Mouse (Mus musculus): ENCODE measurements around the gene Trim62. TPM values are rescaled to one million over a fixed set of nuclear protein-coding genes. Genes with fewer than 3 reads are reported as not detected.
A peak's percentile ranks its signal among the peaks of the same experiment; 100 is the strongest.

The Trim62 gene
- polyA plus RNA-seq, 1 experiment: 2.8 TPM

DNA sequence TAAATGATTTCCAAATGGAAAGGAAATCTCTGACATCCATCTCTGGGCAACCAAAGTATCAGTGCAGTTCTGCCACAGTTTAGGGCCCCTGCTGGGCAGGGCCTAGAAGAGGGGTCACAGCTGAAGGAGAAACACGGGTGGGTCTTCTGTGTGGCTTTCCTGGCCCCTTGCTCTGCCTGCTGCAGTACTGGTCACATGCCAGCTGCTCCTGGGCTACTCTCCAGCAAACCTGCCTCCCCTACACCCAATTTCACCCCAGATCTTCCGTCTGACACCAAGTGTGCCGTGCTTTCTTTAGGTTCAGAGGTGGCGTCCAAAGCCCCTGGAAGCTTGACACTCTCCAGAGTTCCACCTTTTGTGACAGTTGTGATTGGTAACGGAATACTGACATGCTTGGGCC is 52.2 kb downstream of the Trim62 start:
- Histone ChIP-seq H3K4me3 (ENCODE audit: low read depth, low read length) (no peak overlapping the region), H3K27ac (ENCODE audit: insufficient read depth, low read length) (no peak overlapping the region), H3K36me3 (ENCODE audit: control insufficient read depth, insufficient read depth, low read length, poor library complexity, severe bottlenecking) (no peaks in the 10 kb centered on the region), H3K9ac (ENCODE audit: low read depth, poor library complexity, severe bottlenecking) (no peak overlapping the region), H3K27me3 (ENCODE audit: control insufficient read depth, insufficient read depth, low read length, poor library complexity, severe bottlenecking) (no peaks in the 10 kb centered on the region), H3K9me3 (replicated peaks; ENCODE audit: control insufficient read depth, insufficient read depth, low read length, poor library complexity, severe bottlenecking) (no peaks in the 10 kb centered on the region), H3K4me1 (ENCODE audit: control insufficient read depth, insufficient read depth, low read length) (peaks cover 3% of the 10 kb centered on the region)
- no peak for TF ChIP-seq EP300 (IDR thresholded peaks at IDR 0.05; ENCODE audit: insufficient read depth, low read depth, low read length)
- no peak for TF ChIP-seq POLR2A (IDR thresholded peaks at IDR 0.05; ENCODE audit: insufficient read depth, low read length)

- peaks cover under 1% of the 10 kb centered on the region for H3K4me1 ChIP-seq (ENCODE audit: control insufficient read depth, insufficient read depth, low read length)
- no peak for TF ChIP-seq POLR2A (IDR thresholded peaks at IDR 0.05; ENCODE audit: insufficient read depth, low read length)
- peak; percentile 71 for TF ChIP-seq CTCF (IDR thresholded peaks at IDR 0.05; ENCODE audit: low read depth, low read length)
- no peaks in the 10 kb centered on the region for H3K9me3 ChIP-seq (replicated peaks; ENCODE audit: control insufficient read depth, insufficient read depth, low read length, poor library complexity, severe bottlenecking)
- H3K27ac ChIP-seq (ENCODE audit: insufficient read depth, low read length): no peak overlapping the region
- no peak overlapping the region for H3K9ac ChIP-seq (ENCODE audit: low read depth, poor library complexity, severe bottlenecking)
- no peak overlapping the region for H3K4me3 ChIP-seq (ENCODE audit: low read depth, low read length)
- no peaks in the 10 kb centered on the region for H3K27me3 ChIP-seq (ENCODE audit: control insufficient read depth, insufficient read depth, low read length, poor library complexity, severe bottlenecking)
- H3K36me3 ChIP-seq (ENCODE audit: control insufficient read depth, insufficient read depth, low read length, poor library complexity, severe bottlenecking): no peaks in the 10 kb centered on the region
Observed at GRCm38 (mm10) chr4:128942346-128942745, 59.0 kb downstream of the Trim62 start.

DNA sequence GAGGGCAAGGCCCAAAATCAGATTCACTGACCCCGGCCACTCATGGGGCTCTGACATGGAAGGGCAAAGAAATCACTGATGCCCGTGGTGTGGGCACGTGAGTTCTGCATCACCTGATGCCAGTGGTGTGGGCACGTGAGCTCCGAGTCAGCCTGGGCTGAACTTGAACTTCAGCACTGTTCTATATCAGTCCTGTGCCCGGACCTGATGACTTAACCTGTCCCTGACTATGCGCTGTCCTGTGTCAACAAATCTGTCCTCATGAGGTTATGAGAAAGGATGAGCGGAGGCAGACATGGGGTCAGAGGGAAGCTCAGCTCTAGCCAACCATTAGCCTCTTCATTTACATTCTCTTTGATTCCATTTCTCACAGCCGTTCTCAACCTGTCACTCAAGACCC is 63.4 kb downstream of the Trim62 start:
- Histone ChIP-seq H3K9me3 (replicated peaks; ENCODE audit: control insufficient read depth, insufficient read depth, low read length, poor library complexity, severe bottlenecking) (no peaks in the 10 kb centered on the region), H3K27me3 (ENCODE audit: control insufficient read depth, insufficient read depth, low read length, poor library complexity, severe bottlenecking) (no peaks in the 10 kb centered on the region), H3K4me3 (ENCODE audit: low read depth, low read length) (no peak overlapping the region), H3K27ac (ENCODE audit: insufficient read depth, low read length) (no peak overlapping the region), H3K9ac (ENCODE audit: low read depth, poor library complexity, severe bottlenecking) (no peak overlapping the region), H3K36me3 (ENCODE audit: control insufficient read depth, insufficient read depth, low read length, poor library complexity, severe bottlenecking) (no peaks in the 10 kb centered on the region), H3K4me1 (ENCODE audit: control insufficient read depth, insufficient read depth, low read length) (peaks cover 4% of the 10 kb centered on the region)
- TF ChIP-seq POLR2A (IDR thresholded peaks at IDR 0.05; ENCODE audit: insufficient read depth, low read length) (no peak), EP300 (IDR thresholded peaks at IDR 0.05; ENCODE audit: insufficient read depth, low read depth, low read length) (no peak), CTCF (IDR thresholded peaks at IDR 0.05; ENCODE audit: low read depth, low read length) (no peak)

DNA sequence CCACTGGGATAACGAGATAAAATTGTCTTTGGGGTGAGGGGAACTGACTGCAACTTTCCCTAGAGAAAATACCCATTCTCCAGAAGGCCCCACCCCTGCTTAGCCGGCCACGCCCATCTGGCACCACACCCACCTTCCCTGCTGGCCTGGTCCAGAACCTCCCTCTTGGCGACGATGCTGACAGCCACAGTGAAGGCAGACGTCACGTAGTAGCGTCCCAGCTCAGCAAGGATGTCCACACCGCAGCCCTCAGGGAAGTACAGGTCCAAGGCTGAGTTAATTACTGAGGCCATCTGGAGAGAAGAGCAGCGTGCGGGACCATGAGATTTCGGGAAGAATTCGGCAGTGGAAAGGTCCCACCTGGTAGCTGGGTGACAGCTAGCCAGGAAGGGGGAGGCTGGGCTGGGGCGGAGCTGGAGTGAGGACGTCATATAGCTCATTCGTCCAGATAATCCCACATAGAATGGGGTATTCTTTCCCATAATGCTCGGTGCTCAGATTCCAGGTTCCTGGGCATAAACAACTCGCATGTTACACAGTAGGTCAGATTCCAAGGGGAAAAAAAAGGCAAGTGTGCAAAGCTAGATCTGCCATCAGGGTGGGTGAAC is 64.0 kb downstream of the Trim62 start:
- Histone ChIP-seq H3K27me3 (ENCODE audit: control insufficient read depth, insufficient read depth, low read length, poor library complexity, severe bottlenecking) (no peaks in the 10 kb centered on the region), H3K27ac (ENCODE audit: insufficient read depth, low read length) (no peak overlapping the region), H3K36me3 (ENCODE audit: control insufficient read depth, insufficient read depth, low read length, poor library complexity, severe bottlenecking) (no peaks in the 10 kb centered on the region), H3K9me3 (replicated peaks; ENCODE audit: control insufficient read depth, insufficient read depth, low read length, poor library complexity, severe bottlenecking) (no peaks in the 10 kb centered on the region), H3K9ac (ENCODE audit: low read depth, poor library complexity, severe bottlenecking) (no peak overlapping the region), H3K4me1 (ENCODE audit: control insufficient read depth, insufficient read depth, low read length) (peaks cover 4% of the 10 kb centered on the region), H3K4me3 (ENCODE audit: low read depth, low read length) (no peak overlapping the region)
- TF ChIP-seq CTCF (IDR thresholded peaks at IDR 0.05; ENCODE audit: low read depth, low read length) (no peak), EP300 (IDR thresholded peaks at IDR 0.05; ENCODE audit: insufficient read depth, low read depth, low read length) (no peak), POLR2A (IDR thresholded peaks at IDR 0.05; ENCODE audit: insufficient read depth, low read length) (no peak)

GRCm38 (mm10) chr4:128948137-128948674 is 64.8 kb downstream of the Trim62 start:
- peaks cover 4% of the 10 kb centered on the region for H3K4me1 ChIP-seq (ENCODE audit: control insufficient read depth, insufficient read depth, low read length)
- no peaks in the 10 kb centered on the region for H3K27me3 ChIP-seq (ENCODE audit: control insufficient read depth, insufficient read depth, low read length, poor library complexity, severe bottlenecking)
- TF ChIP-seq CTCF (IDR thresholded peaks at IDR 0.05; ENCODE audit: low read depth, low read length): peak; percentile 63
- TF ChIP-seq POLR2A (IDR thresholded peaks at IDR 0.05; ENCODE audit: insufficient read depth, low read length): no peak
- TF ChIP-seq EP300 (IDR thresholded peaks at IDR 0.05; ENCODE audit: insufficient read depth, low read depth, low read length): no peak
- no peak overlapping the region for H3K4me3 ChIP-seq (ENCODE audit: low read depth, low read length)
- H3K27ac ChIP-seq (ENCODE audit: insufficient read depth, low read length): no peak overlapping the region
- H3K9ac ChIP-seq (ENCODE audit: low read depth, poor library complexity, severe bottlenecking): no peak overlapping the region
- H3K36me3 ChIP-seq (ENCODE audit: control insufficient read depth, insufficient read depth, low read length, poor library complexity, severe bottlenecking): no peaks in the 10 kb centered on the region
- H3K9me3 ChIP-seq (replicated peaks; ENCODE audit: control insufficient read depth, insufficient read depth, low read length, poor library complexity, severe bottlenecking): no peaks in the 10 kb centered on the region

DNA sequence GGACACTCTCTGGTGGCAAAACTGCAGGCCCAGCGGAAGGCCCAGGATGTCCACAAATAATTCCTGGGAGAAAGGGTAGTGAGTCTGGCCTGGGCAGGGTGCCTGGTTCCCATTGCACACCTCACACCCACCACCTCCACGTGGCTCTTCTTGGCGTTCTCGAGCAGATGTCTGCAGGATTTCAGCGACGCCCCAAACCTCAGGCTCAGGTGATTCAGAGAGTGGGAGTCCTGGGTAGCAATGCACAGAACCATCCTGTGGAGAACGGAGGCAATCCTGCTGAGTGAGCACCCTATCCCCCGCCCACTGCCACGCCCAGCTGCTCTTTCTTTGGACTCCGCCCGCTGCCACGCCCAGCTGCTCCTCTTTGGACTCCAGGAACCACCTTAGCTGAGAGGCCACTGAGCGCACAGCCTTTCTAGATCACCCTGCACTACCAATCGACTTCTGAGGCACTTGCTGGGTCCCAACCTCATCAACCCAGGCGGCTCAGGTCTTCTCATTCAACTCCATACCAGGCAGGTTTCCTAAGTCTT is 66.2 kb downstream of the Trim62 start:
- H3K9me3 ChIP-seq (replicated peaks; ENCODE audit: control insufficient read depth, insufficient read depth, low read length, poor library complexity, severe bottlenecking): no peaks in the 10 kb centered on the region
- H3K27ac ChIP-seq (ENCODE audit: insufficient read depth, low read length): no peak overlapping the region
- no peak for TF ChIP-seq CTCF (IDR thresholded peaks at IDR 0.05; ENCODE audit: low read depth, low read length)
- TF ChIP-seq EP300 (IDR thresholded peaks at IDR 0.05; ENCODE audit: insufficient read depth, low read depth, low read length): 0 out of 2 replicates have a peak, but pooled peaks have one; percentile 21
- H3K9ac ChIP-seq (ENCODE audit: low read depth, poor library complexity, severe bottlenecking): no peak overlapping the region
- peaks cover 4% of the 10 kb centered on the region for H3K4me1 ChIP-seq (ENCODE audit: control insufficient read depth, insufficient read depth, low read length)
- H3K36me3 ChIP-seq (ENCODE audit: control insufficient read depth, insufficient read depth, low read length, poor library complexity, severe bottlenecking): no peaks in the 10 kb centered on the region
- H3K4me3 ChIP-seq (ENCODE audit: low read depth, low read length): no peak overlapping the region
- no peaks in the 10 kb centered on the region for H3K27me3 ChIP-seq (ENCODE audit: control insufficient read depth, insufficient read depth, low read length, poor library complexity, severe bottlenecking)
